Comparison of ENCODE assay signal across 8 mouse cellular contexts in the genomic region with DNA sequence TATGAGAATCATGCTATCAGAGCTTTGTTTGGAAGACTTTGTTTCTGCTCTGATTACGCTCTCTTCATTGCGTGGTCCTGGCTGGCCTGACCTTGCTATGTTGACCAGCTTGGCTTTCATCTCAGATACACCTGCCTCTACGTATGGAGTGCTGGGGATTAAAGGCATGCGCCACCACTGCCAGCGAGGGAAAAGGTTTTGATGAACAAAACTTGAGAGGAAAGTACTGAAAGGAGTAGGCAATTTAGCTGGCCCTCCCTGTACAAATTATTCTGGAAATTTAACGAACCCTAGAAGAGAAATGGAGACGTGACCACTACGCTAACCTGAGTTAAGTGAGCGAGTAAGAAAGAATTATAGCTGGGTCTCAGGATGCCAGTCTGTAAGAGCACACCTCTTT. TPM values are rescaled to one million over a fixed set of nuclear protein-coding genes. Genes with fewer than 3 reads are reported as not detected.
DNase-seq lines count a peak whose midpoint lies in the region; ATAC-seq lines count a peak whose summit lies in the region.

No protein-coding gene starts in this region.

- 58% methylated on average over 9 of the region's 9 CpGs for WGBS in heart, embryonic 12.5 days
- 42% methylated on average over 9 of the region's 9 CpGs for WGBS in embryonic facial prominence, embryonic 12.5 days
- 47% methylated on average over 9 of the region's 9 CpGs for WGBS in hindbrain, embryonic 15.5 days
- 50% methylated on average over 9 of the region's 9 CpGs for WGBS in midbrain, embryonic 14.5 days

- H3K4me1 ChIP-seq in heart, embryonic 12.5 days (replicated peaks): peaks cover 20% of the 10 kb centered on the region
- peaks cover 20% of the 10 kb centered on the region for H3K4me1 ChIP-seq in embryonic facial prominence, embryonic 12.5 days
- peaks cover 31% of the 10 kb centered on the region for H3K4me1 ChIP-seq in hindbrain, embryonic 15.5 days (replicated peaks)
- peaks cover 26% of the 10 kb centered on the region for H3K4me1 ChIP-seq in midbrain, embryonic 14.5 days (ENCODE audit: control insufficient read depth, insufficient read depth, low read length)

- no peak for DNase-seq in heart, adult 18-20 months
- peak; percentile 42 for DNase-seq in midbrain, embryonic 14.5 days
- no peak for DNase-seq in adipocyte (ENCODE audit: low spot score)
- no peak for DNase-seq in adrenal gland, adult 18-20 months (ENCODE audit: low spot score in 2 of 2)
- DNase-seq in kidney, postnatal 10 days: no peak

- H3K27me3 ChIP-seq in heart, embryonic 12.5 days (replicated peaks): no peaks in the 10 kb centered on the region
- no peaks in the 10 kb centered on the region for H3K27me3 ChIP-seq in embryonic facial prominence, embryonic 12.5 days
- no peaks in the 10 kb centered on the region for H3K27me3 ChIP-seq in hindbrain, embryonic 15.5 days
- no peaks in the 10 kb centered on the region for H3K27me3 ChIP-seq in midbrain, embryonic 14.5 days (ENCODE audit: control insufficient read depth, insufficient read depth, low read length)

- H3K36me3 ChIP-seq in heart, embryonic 12.5 days: no peaks in the 10 kb centered on the region
- H3K36me3 ChIP-seq in embryonic facial prominence, embryonic 12.5 days: no peaks in the 10 kb centered on the region
- no peaks in the 10 kb centered on the region for H3K36me3 ChIP-seq in hindbrain, embryonic 15.5 days
- no peaks in the 10 kb centered on the region for H3K36me3 ChIP-seq in midbrain, embryonic 14.5 days (ENCODE audit: control insufficient read depth, insufficient read depth, low read length)

- H3K4me3 ChIP-seq in heart, embryonic 12.5 days: 0 out of 2 replicates have a peak overlapping the region, but pooled peaks have one; percentile 87
- peak overlapping the region; percentile 85; the same call in 1 of the 2 replicates for H3K4me3 ChIP-seq in embryonic facial prominence, embryonic 12.5 days
- peak overlapping the region; percentile 88 for H3K4me3 ChIP-seq in hindbrain, embryonic 15.5 days
- H3K4me3 ChIP-seq in midbrain, embryonic 14.5 days (replicated peaks; ENCODE audit: low read depth, low read length): peak overlapping the region; percentile 82

- no peak for ATAC-seq in heart, embryonic 12.5 days (ENCODE audit: insufficient number of reproducible peaks, low FRiP score)
- no peak for ATAC-seq in embryonic facial prominence, embryonic 12.5 days (ENCODE audit: insufficient number of reproducible peaks, insufficient read depth, low FRiP score, low TSS enrichment)
- no peak for ATAC-seq in hindbrain, embryonic 15.5 days (ENCODE audit: low FRiP score, low read depth)
- no peak for ATAC-seq in midbrain, embryonic 14.5 days (ENCODE audit: low FRiP score, low TSS enrichment)

- H3K27ac ChIP-seq in heart, embryonic 12.5 days (ENCODE audit: poor library complexity, severe bottlenecking): peak overlapping the region; percentile 98; the same call in 1 of the 2 replicates
- peak overlapping the region; percentile 96 for H3K27ac ChIP-seq in embryonic facial prominence, embryonic 12.5 days
- peak overlapping the region; percentile 99 for H3K27ac ChIP-seq in hindbrain, embryonic 15.5 days (replicated peaks)
- peak overlapping the region; percentile 95 for H3K27ac ChIP-seq in midbrain, embryonic 14.5 days (replicated peaks; ENCODE audit: low read depth, low read length)

- no peaks in the 10 kb centered on the region for H3K9me3 ChIP-seq in heart, embryonic 12.5 days (replicated peaks)
- H3K9me3 ChIP-seq in embryonic facial prominence, embryonic 12.5 days: no peaks in the 10 kb centered on the region
- H3K9me3 ChIP-seq in hindbrain, embryonic 15.5 days: no peaks in the 10 kb centered on the region
- no peaks in the 10 kb centered on the region for H3K9me3 ChIP-seq in midbrain, embryonic 14.5 days (ENCODE audit: control insufficient read depth, low read length)

- H3K9ac ChIP-seq in heart, embryonic 12.5 days: peak overlapping the region; percentile 54
- H3K9ac ChIP-seq in embryonic facial prominence, embryonic 12.5 days: 0 out of 2 replicates have a peak overlapping the region, but pooled peaks have one; percentile 98
- H3K9ac ChIP-seq in hindbrain, embryonic 15.5 days: no peak overlapping the region
- peak overlapping the region; percentile 84 for H3K9ac ChIP-seq in midbrain, embryonic 14.5 days (replicated peaks; ENCODE audit: low read length)

- H3K4me2 ChIP-seq in heart, embryonic 12.5 days: peak overlapping the region; percentile 76
- peak overlapping the region; percentile 48 for H3K4me2 ChIP-seq in embryonic facial prominence, embryonic 12.5 days (replicated peaks)
- H3K4me2 ChIP-seq in hindbrain, embryonic 15.5 days: peak overlapping the region; percentile 80
- H3K4me2 ChIP-seq in midbrain, embryonic 14.5 days (ENCODE audit: low read length): peak overlapping the region; percentile 69

RNA-seq across cellular contexts. Expression of a gene that starts 1.0 kb away (rescaled TPM):
- polyA plus RNA-seq in heart, embryonic 12.5 days (2016; fragmentation: Nextera tagmentation; extraction: Ambion mirVana): 131 and 132 TPM in 2 replicates
- 10 to 100 TPM; 48.1 to 52.0 TPM for total RNA-seq in heart, adult 18-20 months (2021)
- polyA plus RNA-seq in embryonic facial prominence, embryonic 12.5 days (2016; fragmentation: Nextera tagmentation; extraction: Ambion mirVana): 153 and 160 TPM in 2 replicates
- polyA plus RNA-seq in hindbrain, embryonic 15.5 days (2015; fragmentation: Nextera tagmentation; extraction: Ambion mirVana): 158 TPM in 2 replicates
- polyA plus RNA-seq in midbrain, embryonic 14.5 days (2014; fragmentation: Nextera tagmentation; extraction: Ambion mirVana): 156 and 185 TPM in 2 replicates
- 100 to 1,000 TPM; 116 to 128 TPM for total RNA-seq in adrenal gland, adult 18-20 months (2021)

RNA-seq across cellular contexts. Expression of a gene that starts 54.3 kb away (rescaled TPM):
- polyA plus RNA-seq in heart, embryonic 12.5 days (2016; fragmentation: Nextera tagmentation; extraction: Ambion mirVana): 62.4 and 72.0 TPM in 2 replicates
- 1 to 10 TPM; 7.3 to 8.7 TPM for total RNA-seq in heart, adult 18-20 months (2021)
- 77.8 and 85.3 TPM in 2 replicates for polyA plus RNA-seq in embryonic facial prominence, embryonic 12.5 days (2016; fragmentation: Nextera tagmentation; extraction: Ambion mirVana)
- 31.4 and 33.4 TPM in 2 replicates for polyA plus RNA-seq in hindbrain, embryonic 15.5 days (2015; fragmentation: Nextera tagmentation; extraction: Ambion mirVana)
- polyA plus RNA-seq in midbrain, embryonic 14.5 days (2014; fragmentation: Nextera tagmentation; extraction: Ambion mirVana): 29.0 and 45.2 TPM in 2 replicates
- 10 to 100 TPM in 1 of 2 experiments, 1 to 10 TPM in 1; 9.1 to 11.0 TPM for total RNA-seq in adrenal gland, adult 18-20 months (2021)
